Mouse (Mus musculus) neural tube, embryonic 15.5 days (tissue): ENCODE data around the gene Zfp639. TPM values are rescaled to one million over a fixed set of nuclear protein-coding genes. Genes with fewer than 3 reads are reported as not detected.

Source experiments
- ATAC-seq: fragments of 200-750 bp; cut with Nextera tagmentation; 2 replicates; pipeline ENCODE4 v1.8.0; 2017; ENCODE audit warnings: mild to moderate bottlenecking, moderate TSS enrichment, moderate library complexity; ENCODE audit not compliant: low FRiP score
- H3K27ac ChIP-seq: fragments of 300-500 bp; sonication (generic); replicated peaks from 2 replicates; pipeline ENCODE4 v1.5.1; 2015; ENCODE audit warnings: mild to moderate bottlenecking, inconsistent platforms
- H3K27me3 ChIP-seq: fragments of 300-500 bp; sonication (generic); replicated peaks from 2 replicates; pipeline ENCODE4 v1.6.1; 2015; ENCODE audit warnings: inconsistent platforms
- H3K36me3 ChIP-seq: fragments of 300-500 bp; sonication (generic); 2 replicates; pipeline ENCODE4 v1.6.1; 2015; ENCODE audit warnings: inconsistent platforms
- H3K4me1 ChIP-seq: fragments of 300-500 bp; sonication (generic); 2 replicates; pipeline ENCODE4 v1.6.1; 2015; ENCODE audit warnings: inconsistent platforms
- H3K4me2 ChIP-seq: fragments of 300-500 bp; sonication (generic); 2 replicates; pipeline ENCODE4 v1.6.1; 2015; ENCODE audit warnings: inconsistent platforms, mild to moderate bottlenecking, moderate library complexity
- H3K4me3 ChIP-seq: fragments of 300-500 bp; sonication (generic); replicated peaks from 2 replicates; pipeline ENCODE4 v1.5.1; 2015; ENCODE audit warnings: mild to moderate bottlenecking, inconsistent platforms
- H3K9ac ChIP-seq: fragments of 300-500 bp; sonication (generic); replicated peaks from 2 replicates; pipeline ENCODE4 v1.6.1; 2015; ENCODE audit warnings: mild to moderate bottlenecking, inconsistent platforms
- H3K9me3 ChIP-seq: fragments of 300-500 bp; sonication (generic); replicated peaks from 2 replicates; pipeline ENCODE4 v1.6.1; 2016; ENCODE audit warnings: inconsistent platforms
- WGBS: fragments of 180-500 bp; shearing (Covaris S2); methylation state at CpG from one replicate; pipeline ENCODE4 v1.1.7; 2015; ENCODE audit warnings: mixed read lengths; 5-methylcytosine and 5-hydroxymethylcytosine counted together
- polyA plus RNA-seq: library from polyadenylated mRNA; unstranded; fragments of >200 nt; fragmentation: Nextera tagmentation; extraction: Ambion mirVana; gene quantifications from 2 replicates; pipeline ENCODE4 v1.2.1, GENCODE M21; 2015

Zfp639 gene
- polyA plus RNA-seq: 37.0 and 40.8 TPM in 2 replicates

GRCm38 (mm10) chr3:32509496-32510374 is at the start of gene Zfp639:
Gene Zfp639, plus strand, starts transcription at chr3:32510259.
- ATAC-seq: peak; percentile 35
- H3K27ac ChIP-seq: peak within 1 kb of the TSS; percentile 84
- peaks cover 40% of the 10 kb centered on the region for H3K4me1 ChIP-seq
- peak within 1 kb of the TSS; percentile 94 for H3K4me3 ChIP-seq
- H3K27me3 ChIP-seq: no peaks in the 10 kb centered on the region
- H3K9me3 ChIP-seq: no peaks in the 10 kb centered on the region
- 8% methylated on average over 24 of the region's 24 CpGs for WGBS
- H3K36me3 ChIP-seq: no peaks in the 10 kb centered on the region
- H3K9ac ChIP-seq: peak within 1 kb of the TSS; percentile 95
- H3K4me2 ChIP-seq: peak within 1 kb of the TSS; percentile 68

GRCm38 (mm10) chr3:32467321-32467720 is 42.7 kb upstream of the Zfp639 start:
- ATAC-seq: no peak
- WGBS: 95% methylated on average over 4 of the region's 4 CpGs

GRCm38 (mm10) chr3:32468411-32468810 is 41.6 kb upstream of the Zfp639 start:
- Histone ChIP-seq H3K9me3 (no peaks in the 10 kb centered on the region), H3K4me1 (peaks cover 5% of the 10 kb centered on the region; the same call in 1 of the 2 replicates), H3K4me3 (no peak overlapping the region), H3K36me3 (peaks cover 5% of the 10 kb centered on the region), H3K27me3 (no peaks in the 10 kb centered on the region), H3K27ac (no peak overlapping the region), H3K4me2 (no peak overlapping the region), H3K9ac (no peak overlapping the region)
- 67% methylated on average over 4 of the region's 4 CpGs for WGBS
- ATAC-seq: no peak

More at GRCm38 (mm10) chr3:32467321-32467720, 42.7 kb upstream of the Zfp639 start:
- H3K4me2 ChIP-seq: no peak overlapping the region
- H3K4me1 ChIP-seq: peaks cover 4% of the 10 kb centered on the region; the same call in 1 of the 2 replicates
- H3K36me3 ChIP-seq: peaks cover 10% of the 10 kb centered on the region
- H3K27ac ChIP-seq: no peak overlapping the region
- no peaks in the 10 kb centered on the region for H3K27me3 ChIP-seq
- no peak overlapping the region for H3K4me3 ChIP-seq
- H3K9ac ChIP-seq: no peak overlapping the region
- no peaks in the 10 kb centered on the region for H3K9me3 ChIP-seq

- H3K4me1 ChIP-seq: peaks cover 5% of the 10 kb centered on the region; the same call in 1 of the 2 replicates
- no peak overlapping the region for H3K4me3 ChIP-seq
- H3K36me3 ChIP-seq: no peaks in the 10 kb centered on the region
- no peaks in the 10 kb centered on the region for H3K9me3 ChIP-seq
- 61% methylated on average over 7 of the region's 7 CpGs for WGBS
- no peak overlapping the region for H3K27ac ChIP-seq
- ATAC-seq: no peak
- H3K4me2 ChIP-seq: no peak overlapping the region
- no peaks in the 10 kb centered on the region for H3K27me3 ChIP-seq
- H3K9ac ChIP-seq: no peak overlapping the region
These were observed 39.6 kb upstream of the Zfp639 start for GRCm38 (mm10) chr3:32470449-32470848.

- peaks cover 5% of the 10 kb centered on the region; the same call in 1 of the 2 replicates for H3K4me1 ChIP-seq
- H3K9ac ChIP-seq: no peak overlapping the region
- no peaks in the 10 kb centered on the region for H3K36me3 ChIP-seq
- 63% methylated on average over 6 of the region's 6 CpGs for WGBS
- H3K4me3 ChIP-seq: no peak overlapping the region
- H3K9me3 ChIP-seq: no peaks in the 10 kb centered on the region
- ATAC-seq: no peak
- H3K27ac ChIP-seq: no peak overlapping the region
- H3K27me3 ChIP-seq: no peaks in the 10 kb centered on the region
- H3K4me2 ChIP-seq: no peak overlapping the region
These were observed 39.0 kb upstream of the Zfp639 start for GRCm38 (mm10) chr3:32471098-32471497.

- H3K4me2 ChIP-seq: 0 out of 2 replicates have a peak overlapping the region, but pooled peaks have one; percentile 13
- WGBS: 76% methylated on average over 14 of the region's 14 CpGs
These were observed 37.7 kb upstream of the Zfp639 start for GRCm38 (mm10) chr3:32472191-32472900.

GRCm38 (mm10) chr3:32473184-32473583 is 36.9 kb upstream of the Zfp639 start:
- Histone ChIP-seq H3K27me3 (no peaks in the 10 kb centered on the region), H3K4me1 (peaks cover 5% of the 10 kb centered on the region; the same call in 1 of the 2 replicates), H3K27ac (no peak overlapping the region), H3K4me3 (no peak overlapping the region), H3K4me2 (no peak overlapping the region), H3K9me3 (no peaks in the 10 kb centered on the region), H3K9ac (no peak overlapping the region), H3K36me3 (no peaks in the 10 kb centered on the region)
- 78% methylated on average over 10 of the region's 10 CpGs for WGBS
- no peak for ATAC-seq

More at GRCm38 (mm10) chr3:32472191-32472900, 37.7 kb upstream of the Zfp639 start:
- Histone ChIP-seq H3K27ac (no peak overlapping the region), H3K36me3 (no peaks in the 10 kb centered on the region), H3K4me3 (no peak overlapping the region), H3K9ac (no peak overlapping the region), H3K9me3 (no peaks in the 10 kb centered on the region), H3K4me1 (peaks cover 5% of the 10 kb centered on the region; the same call in 1 of the 2 replicates), H3K27me3 (no peaks in the 10 kb centered on the region)
- ATAC-seq: peak; percentile 43; the same call in 1 of the 2 replicates

- no peaks in the 10 kb centered on the region for H3K27me3 ChIP-seq
- ATAC-seq: no peak
- no peaks in the 10 kb centered on the region for H3K4me1 ChIP-seq
- H3K4me2 ChIP-seq: no peak overlapping the region
- H3K27ac ChIP-seq: no peak overlapping the region
- no peaks in the 10 kb centered on the region for H3K36me3 ChIP-seq
- no peaks in the 10 kb centered on the region for H3K9me3 ChIP-seq
- H3K9ac ChIP-seq: no peak overlapping the region
- no peak overlapping the region for H3K4me3 ChIP-seq
- 91% methylated on average over 7 of the region's 7 CpGs for WGBS
These were observed 30.1 kb upstream of the Zfp639 start for GRCm38 (mm10) chr3:32479961-32480360.

GRCm38 (mm10) chr3:32483035-32483434 is 27.0 kb upstream of the Zfp639 start:
- Histone ChIP-seq H3K36me3 (no peaks in the 10 kb centered on the region), H3K4me2 (no peak overlapping the region), H3K4me3 (no peak overlapping the region), H3K27ac (no peak overlapping the region), H3K27me3 (no peaks in the 10 kb centered on the region), H3K4me1 (no peaks in the 10 kb centered on the region), H3K9ac (no peak overlapping the region), H3K9me3 (no peaks in the 10 kb centered on the region)
- WGBS: 94% methylated on average over 3 of the region's 3 CpGs
- no peak for ATAC-seq

GRCm38 (mm10) chr3:32486543-32486942 is 23.5 kb upstream of the Zfp639 start:
- H3K4me3 ChIP-seq: no peak overlapping the region
- ATAC-seq: no peak
- no peaks in the 10 kb centered on the region for H3K27me3 ChIP-seq
- H3K27ac ChIP-seq: no peak overlapping the region
- H3K9me3 ChIP-seq: no peaks in the 10 kb centered on the region
- no peak overlapping the region for H3K4me2 ChIP-seq
- H3K4me1 ChIP-seq: no peaks in the 10 kb centered on the region
- WGBS: 89% methylated on average over 4 of the region's 4 CpGs
- no peak overlapping the region for H3K9ac ChIP-seq
- H3K36me3 ChIP-seq: no peaks in the 10 kb centered on the region

GRCm38 (mm10) chr3:32488172-32488571 is 21.9 kb upstream of the Zfp639 start:
- H3K36me3 ChIP-seq: no peaks in the 10 kb centered on the region
- no peak overlapping the region for H3K4me3 ChIP-seq
- H3K27me3 ChIP-seq: no peaks in the 10 kb centered on the region
- 85% methylated on average over 6 of the region's 6 CpGs for WGBS
- H3K9ac ChIP-seq: no peak overlapping the region
- no peak for ATAC-seq
- H3K4me1 ChIP-seq: no peaks in the 10 kb centered on the region
- no peaks in the 10 kb centered on the region for H3K9me3 ChIP-seq
- H3K4me2 ChIP-seq: no peak overlapping the region
- no peak overlapping the region for H3K27ac ChIP-seq
